Mouse (Mus musculus) ES-E14 (cell line): ENCODE measurements around the gene Icosl.

Source experiments
- HCFC1 ChIP-seq: IDR thresholded peaks from 2 replicates; pipeline ENCODE4 v1.6.1; 2012; ENCODE audit warnings: low read length, inconsistent platforms, borderline replicate concordance; ENCODE audit not compliant: insufficient read depth
- MAFK ChIP-seq: IDR thresholded peaks from 2 replicates; pipeline ENCODE4 v1.6.1; 2014; ENCODE audit warnings: mild to moderate bottlenecking, low read depth, low read length, inconsistent platforms; ENCODE audit not compliant: insufficient read depth
- ZC3H11A ChIP-seq: IDR thresholded peaks from 2 replicates; pipeline ENCODE4 v1.6.1; 2012; ENCODE audit warnings: low read depth, mild to moderate bottlenecking, inconsistent platforms, low read length, borderline replicate concordance

DNA sequence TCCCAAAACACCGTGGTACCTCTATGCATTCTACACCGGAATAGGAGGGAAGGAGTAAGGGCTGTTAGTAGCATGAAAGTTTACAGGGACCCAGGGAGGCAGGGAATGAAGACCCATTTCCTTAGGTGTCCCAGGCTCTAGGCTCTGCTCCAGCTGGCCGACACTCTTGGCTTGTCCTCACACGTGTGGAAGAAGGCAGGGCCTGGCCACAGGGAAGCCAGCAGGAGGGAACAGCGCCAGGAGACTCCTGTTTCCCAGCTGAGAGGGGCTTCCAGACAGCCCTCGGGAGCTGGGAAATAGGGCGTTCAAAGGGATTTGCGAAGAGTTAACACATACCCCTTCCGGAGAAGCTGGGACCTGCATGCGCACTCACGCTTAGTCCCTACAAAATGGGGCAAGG, 60.3 kb downstream of the Icosl start:
- TF ChIP-seq ZC3H11A (no peak), MAFK (no peak), HCFC1 (no peak)
